In the genomic region with DNA sequence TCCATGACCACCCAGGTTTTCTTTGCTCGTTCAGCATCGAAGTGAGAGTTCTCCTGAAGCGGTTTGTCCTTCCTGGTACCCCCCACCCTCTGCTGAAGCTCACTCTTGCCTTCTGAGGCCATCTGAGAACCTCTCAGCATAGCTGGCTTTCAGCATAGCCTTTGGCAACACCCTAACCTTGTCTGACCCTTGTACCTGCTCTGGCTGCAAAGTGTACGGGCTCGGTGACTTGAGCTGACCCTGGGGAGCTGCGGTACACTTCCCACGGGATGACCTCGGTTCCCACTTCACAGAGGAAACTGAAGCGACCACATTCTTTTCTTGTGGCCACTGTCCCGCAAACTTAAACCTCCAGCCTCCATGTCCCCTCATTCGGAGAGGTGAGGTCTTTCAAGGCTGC, we compare ENCODE assay signal across 13 mouse cellular contexts.
"Had no signal": no experiment of that assay in that cellular context is flagged by ENCODE, and none has a peak within 500 bp of the region (broad histone marks: within the 10 kb centered on the region; RNA-seq: fewer than 3 reads in every experiment).

No protein-coding gene starts in this region.

- DNase-seq: lung, embryonic 14.5 days; lung, postnatal 10 days; lung, postnatal 4 days; midbrain, embryonic 14.5 days; right cerebral cortex, adult 18-20 months; right cerebral cortex, postnatal 25 days; thymus, postnatal 36 days had no signal

- H3K4me1 ChIP-seq: liver, embryonic 15.5 days had no signal

- H3K27me3 ChIP-seq: limb, embryonic 15.5 days; liver, embryonic 15.5 days; neural tube, embryonic 15.5 days had no signal

- H3K9ac ChIP-seq: limb, embryonic 15.5 days; liver, embryonic 15.5 days; lung, embryonic 14.5 days; neural tube, embryonic 15.5 days had no signal

- H3K9me3 ChIP-seq: limb, embryonic 15.5 days; liver, embryonic 15.5 days; midbrain, embryonic 10.5 days; neural tube, embryonic 15.5 days had no signal

- ATAC-seq: intestine, embryonic 16.5 days had no signal

- H3K4me3 ChIP-seq: limb, embryonic 15.5 days; liver, embryonic 15.5 days; midbrain, embryonic 10.5 days; myocyte; neural tube, embryonic 15.5 days had no signal

- H3K4me2 ChIP-seq: limb, embryonic 15.5 days; liver, embryonic 15.5 days; lung, embryonic 14.5 days; neural tube, embryonic 15.5 days had no signal

- H3K27ac ChIP-seq: limb, embryonic 15.5 days; liver, embryonic 15.5 days; midbrain, embryonic 10.5 days; neural tube, embryonic 15.5 days had no signal
